Mouse (Mus musculus) kidney, embryonic 14.5 days (tissue): ENCODE measurements around the gene Rflna. TPM values are rescaled to one million over a fixed set of nuclear protein-coding genes. Genes with fewer than 3 reads are reported as not detected.

ENCODE experiments used
- polyA plus RNA-seq: library from polyadenylated mRNA; unstranded; fragments of >200 nt; fragmentation: Nextera tagmentation; extraction: Ambion mirVana; gene quantifications from 2 replicates; pipeline ENCODE4 v1.2.1, GENCODE M21; 2014

The Rflna gene
- polyA plus RNA-seq, 1 experiment from 2014 or later: 4.8 TPM

Other genes with a start within 250 kb of the Rflna start
- 7.1 and 9.5 TPM in 2 replicates for gene Ccdc92, start 140.8 kb upstream of the Rflna start, polyA plus RNA-seq
- 108 and 129 TPM in 2 replicates for gene Zfp664, start 140.5 kb upstream of the Rflna start, polyA plus RNA-seq
- gene Ncor2, start 176.0 kb downstream of the Rflna start, polyA plus RNA-seq: 34.6 and 35.0 TPM in 2 replicates